Mouse (Mus musculus) skeletal muscle tissue, postnatal 0 days (tissue): ENCODE data around the gene Cpne7. TPM values are rescaled to one million over a fixed set of nuclear protein-coding genes. Genes with fewer than 3 reads are reported as not detected.

ENCODE experiments used
- microRNA-seq, 2 experiments: library from miRNA; unstranded; fragments of <30 nt; microRNA quantifications; one replicate each; pipeline ENCODE4; 2016
- polyA plus RNA-seq: library from polyadenylated mRNA; unstranded; fragments of >200 nt; fragmentation: Nextera tagmentation; extraction: Ambion mirVana; gene quantifications from 2 replicates; pipeline ENCODE4 v1.2.1, GENCODE M21; 2015

Gene Cpne7
- polyA plus RNA-seq, result 0.89 and 1.0 TPM in 2 replicates

GRCm38 (mm10) chr8:123117127-123117731, at the start of gene Cpne7:
Cpne7 (plus strand) TSS chr8:123117374.

GRCm38 (mm10) chr8:123101735-123102685, 15.2 kb upstream of the Cpne7 start, which contains the start of gene Rpl13:
Rpl13 (plus strand) TSS chr8:123102350.

GRCm38 (mm10) chr8:123157888-123158465, 40.8 kb downstream of the Cpne7 start, which contains the start of gene Sult5a1:
Sult5a1 (minus strand) TSS chr8:123158315.

Small RNA genes lying within 50 kb of the gene (microRNA-seq; reads per million reads assigned to microRNA genes)
- gene Mir7079 (0 to 0.10 reads per million in 2 experiments), gene Mir7080 (0.10 to 0.42 reads per million in 2 experiments)

Other genes starting within 250 kb of the Cpne7 start
- gene Ankrd11, start 75.1 kb upstream of the Cpne7 start, polyA plus RNA-seq, result 32.8 and 35.7 TPM in 2 replicates
- 44.5 and 46.9 TPM in 2 replicates for gene Spg7, start 54.4 kb upstream of the Cpne7 start, polyA plus RNA-seq
- 1,136 and 1,218 TPM in 2 replicates for gene Rpl13, start 15.0 kb upstream of the Cpne7 start, polyA plus RNA-seq
- 13.2 and 13.3 TPM in 2 replicates for gene Sult5a1, start 40.9 kb downstream of the Cpne7 start, polyA plus RNA-seq
- 14.2 and 14.8 TPM in 2 replicates for gene Dpep1, start 68.9 kb downstream of the Cpne7 start, polyA plus RNA-seq
- 76.6 and 84.8 TPM in 2 replicates for gene Chmp1a, start 95.4 kb downstream of the Cpne7 start, polyA plus RNA-seq
- 1.2 and 1.4 TPM in 2 replicates for gene Spata33, start 95.5 kb downstream of the Cpne7 start, polyA plus RNA-seq
- gene Cdk10, start 107.5 kb downstream of the Cpne7 start, polyA plus RNA-seq, result 11.7 and 13.6 TPM in 2 replicates
- 1.3 and 1.6 TPM in 2 replicates for gene Spata2l, start 118.9 kb downstream of the Cpne7 start, polyA plus RNA-seq
- 8.6 and 9.3 TPM in 2 replicates for gene Zfp276, start 136.8 kb downstream of the Cpne7 start, polyA plus RNA-seq
- gene Vps9d1, start 137.0 kb downstream of the Cpne7 start, polyA plus RNA-seq, result 11.8 and 13.8 TPM in 2 replicates
- 3.5 and 4.5 TPM in 2 replicates for gene Fanca, start 201.2 kb downstream of the Cpne7 start, polyA plus RNA-seq
- 0.43 and 0.45 TPM in 2 replicates for gene Spire2, start 215.3 kb downstream of the Cpne7 start, polyA plus RNA-seq